ENCODE assay signal across 19 mouse cellular contexts in the genomic region with DNA sequence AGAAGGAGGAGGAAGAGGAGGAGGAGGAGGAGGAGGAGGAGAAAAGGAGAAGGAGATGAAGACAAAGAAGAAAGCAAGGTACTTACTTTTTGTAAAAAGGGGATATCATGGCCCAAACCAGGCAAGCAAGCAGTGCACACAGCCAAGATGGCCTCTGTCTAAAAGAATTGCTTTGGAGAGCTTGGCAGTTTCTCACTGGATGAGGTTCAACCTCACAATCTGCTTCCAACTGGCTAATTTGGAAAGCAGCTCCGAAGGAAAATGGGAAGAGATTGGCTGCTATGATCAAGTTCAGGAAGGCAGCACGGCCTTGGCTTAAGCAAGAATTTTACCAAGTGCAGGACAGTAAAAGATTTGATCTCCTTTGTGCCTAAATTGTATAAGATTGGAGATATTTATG. TPM values are rescaled to one million over a fixed set of nuclear protein-coding genes. Genes with fewer than 3 reads are reported as not detected.
DNase-seq lines count a peak whose midpoint lies in the region; ATAC-seq lines count a peak whose summit lies in the region.
"Had no signal": no experiment of that assay in that cellular context is flagged by ENCODE, and none has a peak within 500 bp of the region (broad histone marks: within the 10 kb centered on the region; RNA-seq: fewer than 3 reads in every experiment).

No protein-coding gene starts in this region.

- peak; percentile 22 for DNase-seq in gastrocnemius, postnatal 25 days
- no peak for DNase-seq in gastrocnemius, postnatal 36 days
- peak; percentile 32 to 43 for DNase-seq in heart, postnatal 10 days
- DNase-seq in lung, postnatal 36 days, result peak; percentile 7
- no peak for DNase-seq in lung, postnatal 4 days
- DNase-seq: adrenal gland, postnatal 10 days; cerebellum, postnatal 36 days; kidney, adult 11 months; kidney, postnatal 25 days had no signal

- H3K27ac ChIP-seq in heart, embryonic 12.5 days (ENCODE audit: poor library complexity, severe bottlenecking), result no peak overlapping the region
- H3K27ac ChIP-seq: embryonic facial prominence, embryonic 13.5 days; forebrain, embryonic 12.5 days; hindbrain, embryonic 13.5 days; hindbrain, postnatal 0 days had no signal

- H3K36me3 ChIP-seq in heart, embryonic 12.5 days, result no peaks in the 10 kb centered on the region
- H3K36me3 ChIP-seq: embryonic facial prominence, embryonic 13.5 days; forebrain, embryonic 12.5 days; hindbrain, embryonic 13.5 days had no signal

- H3K4me1 ChIP-seq in heart, embryonic 12.5 days (replicated peaks), result 0 out of 2 replicates have a peak, but pooled peaks cover 3% of the 10 kb centered on the region

- H3K9me3 ChIP-seq in heart, embryonic 12.5 days (replicated peaks), result no peaks in the 10 kb centered on the region; the same call in 1 of the 2 replicates
- H3K9me3 ChIP-seq: forebrain, embryonic 12.5 days; hindbrain, embryonic 13.5 days had no signal

- ATAC-seq in heart, embryonic 12.5 days (ENCODE audit: insufficient number of reproducible peaks, low FRiP score), result no peak
- ATAC-seq in CD4-positive, CD25-positive, alpha-beta regulatory T cell, adult 4 months, result no peak
- ATAC-seq: hindbrain, postnatal 0 days had no signal

- H3K4me3 ChIP-seq in heart, embryonic 12.5 days, result no peak overlapping the region
- H3K4me3 ChIP-seq: embryonic facial prominence, embryonic 13.5 days; forebrain, embryonic 12.5 days; hindbrain, embryonic 13.5 days had no signal

- WGBS in heart, embryonic 12.5 days, result 83% methylated on average over 2 of the region's 2 CpGs

- no peaks in the 10 kb centered on the region for H3K27me3 ChIP-seq in heart, embryonic 12.5 days (replicated peaks)
- H3K27me3 ChIP-seq: embryonic facial prominence, embryonic 13.5 days; hindbrain, embryonic 13.5 days had no signal

- no peak overlapping the region for H3K9ac ChIP-seq in heart, embryonic 12.5 days
- H3K9ac ChIP-seq: embryonic facial prominence, embryonic 13.5 days; forebrain, embryonic 12.5 days; hindbrain, embryonic 13.5 days had no signal

- H3K4me2 ChIP-seq in heart, embryonic 12.5 days, result no peak overlapping the region
- H3K4me2 ChIP-seq: embryonic facial prominence, embryonic 13.5 days; forebrain, embryonic 12.5 days; hindbrain, embryonic 13.5 days had no signal

- intact Hi-C loops in gastrocnemius, postnatal 36 days (cut with DNase I), result loop anchor here (5.0 kb wide), 1 partner anchor 72 kb away; no protein-coding TSS in a partner anchor
- intact Hi-C loops in heart, postnatal 10 days (cut with DNase I), result no loop called here

RNA-seq across cellular contexts. Expression of a gene that starts 4.5 kb away (rescaled TPM):
- total RNA-seq in gastrocnemius, postnatal 25 days (2021), result 1 to 10 TPM; 3.0 to 3.2 TPM
- 1 to 10 TPM; 2.4 to 2.5 TPM for total RNA-seq in gastrocnemius, postnatal 36 days (2021)
- total RNA-seq in heart, postnatal 10 days (2021), result 1 to 10 TPM; 1.7 to 1.9 TPM
- polyA plus RNA-seq in heart, embryonic 12.5 days (2016; fragmentation: Nextera tagmentation; extraction: Ambion mirVana), result 0.24 and 0.57 TPM in 2 replicates
- polyA plus RNA-seq in CD4-positive, CD25-positive, alpha-beta regulatory T cell, adult 4 months (2017; shearing (Covaris generic)), result not detected
- total RNA-seq: hematopoietic stem cell, adult 5-6 weeks had no signal
- polyA plus RNA-seq: embryonic facial prominence, embryonic 13.5 days; forebrain, embryonic 12.5 days; G1E had no signal

RNA-seq across cellular contexts. Expression of a gene that starts 43.2 kb away (rescaled TPM):
- total RNA-seq in gastrocnemius, postnatal 25 days (2021), result under 1 TPM; 0.32 to 0.36 TPM
- under 1 TPM; 0.38 to 0.47 TPM for total RNA-seq in gastrocnemius, postnatal 36 days (2021)
- under 1 TPM; 0.30 to 0.50 TPM for total RNA-seq in heart, postnatal 10 days (2021)
- 0.09 and 0.19 TPM in 2 replicates for polyA plus RNA-seq in heart, embryonic 12.5 days (2016; fragmentation: Nextera tagmentation; extraction: Ambion mirVana)
- polyA plus RNA-seq in CD4-positive, CD25-positive, alpha-beta regulatory T cell, adult 4 months (2017; shearing (Covaris generic)), result under 1 TPM in 1 of 2 experiments, not detected in 1; 0.47 TPM
- total RNA-seq: hematopoietic stem cell, adult 5-6 weeks; hindbrain, postnatal 0 days had no signal
- polyA plus RNA-seq: forebrain, embryonic 12.5 days; G1E; heart, embryonic 14.5 days; intestine, embryonic 14.5 days had no signal

Comparison
In these comparisons a context has a peak if more than half of its experiments do, and no peak if none do; other contexts are left out.
1. DNase-seq: peak in gastrocnemius, postnatal 25 days (single experiment), heart, postnatal 10 days (2 of 2) and lung, postnatal 36 days (single experiment); none in gastrocnemius, postnatal 36 days (0 of 2) and lung, postnatal 4 days (0 of 2).